ENCODE assay signal across 8 mouse cellular contexts in genomic region chr9:95852896-95853295, GRCm38 (mm10). TPM values are rescaled to one million over a fixed set of nuclear protein-coding genes. Genes with fewer than 3 reads are reported as not detected.
DNase-seq lines count a peak whose midpoint lies in the region; TF ChIP-seq lines count a peak whose summit lies in the region.

No protein-coding gene starts in this region.

- no peak overlapping the region for H3K9ac ChIP-seq in heart, adult 2 months (ENCODE audit: low read depth, low read length)

- peak; percentile 95 for TF ChIP-seq CTCF in heart, adult 2 months (IDR thresholded peaks at IDR 0.05)

- TF ChIP-seq EP300 in heart, adult 2 months (IDR thresholded peaks at IDR 0.05; ENCODE audit: insufficient read depth, low read depth, low read length): no peak

- no peak overlapping the region for H3K27ac ChIP-seq in heart, adult 2 months

- intact Hi-C loops in heart, adult 2 months (cut with DNase I): loop anchor here (2.0 to 5.0 kb wide), 4 partner anchors 116 to 1114 kb away; no protein-coding TSS in a partner anchor
- intact Hi-C loops in heart, postnatal 25 days (cut with DNase I): loop anchor here (2.0 to 10.0 kb wide), 5 partner anchors 148 to 632 kb away; no protein-coding TSS in a partner anchor

- 28% methylated on average over 4 of the region's 4 CpGs for WGBS in heart, adult 2 months

- H3K4me3 ChIP-seq in heart, adult 2 months: no peak overlapping the region

- no peak for TF ChIP-seq POLR2A in heart, adult 2 months (IDR thresholded peaks at IDR 0.05; ENCODE audit: insufficient read depth, low read depth, low read length)

- H3K79me2 ChIP-seq in heart, adult 2 months (replicated peaks; ENCODE audit: control insufficient read depth, insufficient read depth, low read length): no peaks in the 10 kb centered on the region

- no peaks in the 10 kb centered on the region for H3K36me3 ChIP-seq in heart, adult 2 months (ENCODE audit: control insufficient read depth, insufficient read depth, low read length)

- no peaks in the 10 kb centered on the region for H3K27me3 ChIP-seq in heart, adult 2 months (ENCODE audit: control insufficient read depth, insufficient read depth, low read length)

- H3K4me1 ChIP-seq in heart, adult 2 months (ENCODE audit: control insufficient read depth, insufficient read depth, low read length): peaks cover 1% of the 10 kb centered on the region; the same call in 1 of the 2 replicates

- peak; percentile 37 to 61 for DNase-seq in heart, adult 2 months
- DNase-seq in heart, postnatal 25 days (ENCODE audit: low spot score): no peak
- peak; percentile 82 for DNase-seq in MN1 (ENCODE audit: low spot score)
- peak; percentile 53 for DNase-seq in cerebellum, adult 9-11 months
- peak; percentile 34 to 95 for DNase-seq in frontal cortex, adult 2 months (ENCODE audit: extremely low spot score in 1 of 2, low spot score in 1 of 2)
- DNase-seq in layer of hippocampus, adult 18-20 months (ENCODE audit: low spot score in 2 of 2): peak; percentile 30 to 85
- peak; percentile 80 for DNase-seq in lung, postnatal 10 days
- DNase-seq in right cerebral cortex, postnatal 25 days: peak; percentile 60

RNA-seq across cellular contexts. Expression of gene Atr, which starts 4.5 kb away (rescaled TPM):
- total RNA-seq in heart, adult 2 months (2021): 1 to 10 TPM; 7.2 to 7.5 TPM
- polyA plus RNA-seq in heart, adult 2 months (2012; rRNA removed): 2.0 and 5.2 TPM in 2 replicates
- 1 to 10 TPM; 7.0 to 7.2 TPM for total RNA-seq in heart, postnatal 25 days (2021)
- polyA plus RNA-seq in frontal cortex, adult 2 months (2012; rRNA removed): 6.8 and 8.3 TPM in 2 replicates
- total RNA-seq in layer of hippocampus, adult 18-20 months (2021): 10 to 100 TPM; 10.1 to 10.8 TPM

RNA-seq across cellular contexts. Expression of gene Pls1, which starts 7.8 kb away (rescaled TPM):
- 1 to 10 TPM in 1 of 2 experiments, under 1 TPM in 1; 0.34 to 1.2 TPM for total RNA-seq in heart, adult 2 months (2021)
- 0.23 and 0.31 TPM in 2 replicates for polyA plus RNA-seq in heart, adult 2 months (2012; rRNA removed)
- total RNA-seq in heart, postnatal 25 days (2021): under 1 TPM; 0.29 to 0.36 TPM
- 4.7 and 6.1 TPM in 2 replicates for polyA plus RNA-seq in frontal cortex, adult 2 months (2012; rRNA removed)
- total RNA-seq in layer of hippocampus, adult 18-20 months (2021): 10 to 100 TPM; 12.9 to 14.4 TPM

Comparison
In these comparisons a context has a peak if more than half of its experiments do, and no peak if none do; other contexts are left out.
1. RNA of gene Pls1, which starts 7.8 kb away (total RNA-seq): 12.9 to 14.4 TPM in layer of hippocampus, adult 18-20 months; 0.34 to 1.2 TPM in heart, adult 2 months and 0.29 to 0.36 TPM in heart, postnatal 25 days; every median in the first group is over 4 times any median in the second.